Mouse (Mus musculus) 416B (cell line): ENCODE results near the gene Hspb6.

ENCODE experiments used
- DNase-seq: peaks from one replicate; pipeline ENCODE4 v3.0.0; 2011; ENCODE audit warnings: low read depth

Gene Hspb6

GRCm38 (mm10) chr7:30586455-30587020 lies 34.6 kb downstream of the Hspb6 start:
- no peak for DNase-seq

- peak; percentile 37 for DNase-seq
These were observed 36.1 kb downstream of the Hspb6 start for GRCm38 (mm10) chr7:30587842-30588667.

GRCm38 (mm10) chr7:30588676-30589434 lies 36.9 kb downstream of the Hspb6 start, which contains the start of gene Kmt2b:
TSS of gene Kmt2b (minus strand) at chr7:30588726.
- peak; percentile 96 for DNase-seq

- DNase-seq = peak; percentile 85
These were observed 37.7 kb downstream of the Hspb6 start for GRCm38 (mm10) chr7:30589435-30590301.

- no peak for DNase-seq
These were observed 39.1 kb downstream of the Hspb6 start for GRCm38 (mm10) chr7:30590927-30591604.

- no peak for DNase-seq
These were observed 39.6 kb downstream of the Hspb6 start for GRCm38 (mm10) chr7:30591605-30591951.

GRCm38 (mm10) chr7:30592772-30593423 lies 40.9 kb downstream of the Hspb6 start:
- no peak for DNase-seq

- no peak for DNase-seq
These were observed 41.9 kb downstream of the Hspb6 start for GRCm38 (mm10) chr7:30593579-30594509.

GRCm38 (mm10) chr7:30594510-30595024 lies 42.6 kb downstream of the Hspb6 start:
- DNase-seq = no peak

GRCm38 (mm10) chr7:30596093-30596492 lies 44.1 kb downstream of the Hspb6 start:
- DNase-seq = no peak

GRCm38 (mm10) chr7:30596811-30597210 lies 44.8 kb downstream of the Hspb6 start:
- no peak for DNase-seq

GRCm38 (mm10) chr7:30598786-30599185 lies 46.8 kb downstream of the Hspb6 start, which contains the start of gene Zbtb32:
TSS of gene Zbtb32 (minus strand) at chr7:30598909.
- no peak for DNase-seq

GRCm38 (mm10) chr7:30599933-30600353 lies 48.0 kb downstream of the Hspb6 start:
- no peak for DNase-seq

GRCm38 (mm10) chr7:30600651-30601050 lies 48.7 kb downstream of the Hspb6 start:
- DNase-seq = no peak

- DNase-seq = no peak
These were observed 50.6 kb downstream of the Hspb6 start for GRCm38 (mm10) chr7:30602583-30602982.

GRCm38 (mm10) chr7:30604424-30604823 lies 52.4 kb downstream of the Hspb6 start:
- DNase-seq = no peak

GRCm38 (mm10) chr7:30604944-30605343 lies 53.0 kb downstream of the Hspb6 start:
- DNase-seq = no peak
